Mouse (Mus musculus): ENCODE measurements around the gene Ift88.
"Not testable (repeated sequence)": the region's sequence is repeated elsewhere in the genome, so short reads cannot be mapped to it uniquely, and the experiment has no call there.

Ift88 gene

GRCm38 (mm10) chr14:57459883-57460282 lies 36.0 kb downstream of the Ift88 start:
- no peak for DNase-seq

GRCm38 (mm10) chr14:57460326-57460725 lies 36.5 kb downstream of the Ift88 start:
- DNase-seq, result not testable (repeated sequence)

- DNase-seq, result peak in 1 of 2 experiments; percentile 10
These were observed 39.0 kb downstream of the Ift88 start for GRCm38 (mm10) chr14:57462871-57463270.

DNA sequence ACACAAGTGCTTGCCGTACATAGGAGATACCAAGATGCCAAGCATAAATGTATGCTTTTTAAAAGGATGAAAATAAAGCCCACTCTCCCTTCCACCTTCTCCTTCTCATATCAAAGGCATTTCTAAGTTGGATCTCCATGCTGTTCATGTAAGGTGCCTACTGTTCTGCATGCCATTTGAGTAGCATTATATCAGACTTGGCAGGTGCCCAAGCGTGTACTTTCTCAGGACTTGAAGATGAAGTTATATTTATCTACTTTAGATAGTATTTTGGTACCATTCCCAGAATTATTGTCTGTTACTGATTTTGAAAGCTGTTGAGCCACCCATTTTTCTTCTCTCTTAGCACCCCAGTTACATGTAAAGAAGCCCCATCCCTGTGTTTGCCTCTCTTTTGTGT lies 51.2 kb downstream of the Ift88 start:
- peak in 1 of 2 experiments; percentile 8 for DNase-seq

- no peak for DNase-seq
These were observed 58.4 kb downstream of the Ift88 start for GRCm38 (mm10) chr14:57482262-57482661.

DNA sequence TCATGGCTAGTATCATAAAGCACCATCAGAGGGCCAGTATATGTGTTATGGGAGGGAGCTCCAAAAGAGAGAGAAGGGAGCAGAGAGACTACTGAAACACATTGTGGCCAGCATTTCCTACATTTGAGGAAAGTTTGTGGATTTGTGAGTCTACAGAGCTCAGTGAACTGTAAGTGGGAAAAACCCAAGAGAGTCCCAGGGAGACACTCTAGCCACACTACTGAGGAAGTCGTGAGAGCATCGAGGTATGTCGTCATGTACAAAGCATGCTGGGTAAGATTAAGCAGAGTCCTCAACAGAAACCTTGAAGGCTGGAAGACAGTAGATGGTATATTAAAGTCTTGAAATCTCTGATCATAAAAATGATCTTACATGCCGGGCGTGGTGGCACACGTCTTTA lies 60.3 kb downstream of the Ift88 start:
- no peak for DNase-seq

GRCm38 (mm10) chr14:57489696-57490095 lies 65.8 kb downstream of the Ift88 start:
- no peak for DNase-seq

- DNase-seq, result no peak
These were observed 70.0 kb downstream of the Ift88 start for GRCm38 (mm10) chr14:57493840-57494239.

DNA sequence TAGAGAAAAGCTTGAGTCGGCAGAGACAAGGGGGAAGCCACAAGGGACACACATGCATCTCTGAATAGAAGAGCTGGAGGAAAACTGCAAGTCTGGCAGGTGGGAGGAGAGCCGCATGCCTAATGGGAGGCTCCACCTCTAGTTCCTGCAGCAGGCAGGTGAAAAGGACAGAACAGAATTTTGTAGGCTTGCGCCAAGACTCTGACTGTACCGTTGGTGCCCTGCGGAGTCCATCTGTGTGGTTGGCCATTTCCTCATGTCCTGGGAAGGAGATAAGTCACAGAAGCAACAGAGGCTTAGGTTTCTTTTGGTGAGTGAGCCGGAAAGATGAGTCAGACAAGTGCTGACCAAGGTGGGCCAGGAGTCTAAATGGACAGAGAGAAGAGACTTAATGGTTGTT lies 79.9 kb downstream of the Ift88 start:
- DNase-seq, result peak; percentile 85 to 88

DNA sequence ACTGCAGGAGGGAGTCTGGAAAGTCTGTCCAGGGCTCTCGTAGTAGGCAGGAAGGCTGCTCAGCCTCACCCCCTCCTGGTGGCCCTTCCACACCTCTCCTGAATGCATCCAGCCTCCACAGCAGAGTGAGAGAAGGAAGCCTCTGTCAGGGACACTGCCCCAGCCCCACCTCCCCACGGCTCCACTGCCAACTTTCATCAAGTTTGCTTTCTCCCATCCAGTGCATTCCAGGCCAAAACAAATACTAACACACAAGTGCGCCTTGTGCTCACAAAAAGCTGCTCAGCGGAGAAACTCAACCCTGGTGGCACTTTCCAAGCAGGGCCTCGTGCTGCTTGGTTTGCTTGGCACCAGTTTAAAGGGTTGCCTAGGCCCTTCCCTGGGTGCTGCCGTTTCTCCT lies 85.7 kb downstream of the Ift88 start:
- DNase-seq, result peak in 1 of 2 experiments; percentile 50

DNA sequence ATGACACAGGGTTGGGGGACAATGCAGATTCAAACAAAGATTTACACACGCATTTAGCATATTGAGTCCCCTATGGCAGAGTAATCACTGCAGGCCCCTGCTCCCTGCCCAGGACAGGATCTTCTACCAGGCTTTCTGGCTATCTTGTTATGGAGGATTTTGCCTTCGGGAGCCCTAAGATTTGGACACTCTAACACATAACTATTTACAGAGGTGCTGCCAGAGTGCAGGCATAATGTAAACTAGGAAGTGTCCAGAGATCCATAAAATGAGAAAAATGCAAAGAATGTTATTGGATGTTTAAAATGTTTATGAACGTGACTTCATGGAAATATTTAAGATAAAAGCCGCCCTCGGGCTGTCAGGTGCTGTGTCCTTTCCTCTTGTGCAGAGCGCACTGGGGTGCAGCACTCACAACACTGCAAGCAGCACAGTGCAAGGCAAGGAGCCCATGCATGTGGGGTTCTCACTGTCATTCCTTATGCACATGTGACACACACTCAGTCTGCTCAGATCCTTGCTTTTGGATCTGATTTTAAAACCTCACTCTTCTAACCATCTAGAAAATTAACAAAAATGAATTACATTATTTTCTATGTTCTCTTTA lies 91.4 kb downstream of the Ift88 start:
- no peak for DNase-seq

DNA sequence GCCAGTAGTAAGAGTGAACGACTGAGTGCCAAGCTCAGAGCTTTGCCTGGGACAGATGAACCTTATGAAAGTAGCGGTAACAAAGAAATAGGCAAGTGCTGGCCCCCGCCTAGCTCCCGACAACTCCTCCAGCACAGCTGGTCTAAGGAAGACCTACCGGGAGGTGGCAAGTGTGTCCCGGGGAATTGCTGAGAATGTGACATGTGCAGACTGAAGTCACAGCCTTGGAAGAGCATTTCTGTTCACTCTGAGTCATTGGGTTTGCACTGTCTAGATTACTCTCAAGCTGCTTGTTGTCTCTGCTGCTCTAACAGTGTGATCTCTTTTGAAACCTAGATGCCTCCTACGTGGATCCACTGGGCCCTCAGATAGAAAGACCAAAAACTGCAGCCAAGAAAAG lies 93.1 kb downstream of the Ift88 start:
- DNase-seq, result no peak

- DNase-seq, result no peak
These were observed 99.9 kb downstream of the Ift88 start for GRCm38 (mm10) chr14:57523762-57524161.

GRCm38 (mm10) chr14:57524671-57525387 lies 101.0 kb downstream of the Ift88 start, which contains the start of gene Il17d:
Gene Il17d (plus strand): TSS chr14:57524777.
- DNase-seq, result peak; percentile 64 to 65

DNA sequence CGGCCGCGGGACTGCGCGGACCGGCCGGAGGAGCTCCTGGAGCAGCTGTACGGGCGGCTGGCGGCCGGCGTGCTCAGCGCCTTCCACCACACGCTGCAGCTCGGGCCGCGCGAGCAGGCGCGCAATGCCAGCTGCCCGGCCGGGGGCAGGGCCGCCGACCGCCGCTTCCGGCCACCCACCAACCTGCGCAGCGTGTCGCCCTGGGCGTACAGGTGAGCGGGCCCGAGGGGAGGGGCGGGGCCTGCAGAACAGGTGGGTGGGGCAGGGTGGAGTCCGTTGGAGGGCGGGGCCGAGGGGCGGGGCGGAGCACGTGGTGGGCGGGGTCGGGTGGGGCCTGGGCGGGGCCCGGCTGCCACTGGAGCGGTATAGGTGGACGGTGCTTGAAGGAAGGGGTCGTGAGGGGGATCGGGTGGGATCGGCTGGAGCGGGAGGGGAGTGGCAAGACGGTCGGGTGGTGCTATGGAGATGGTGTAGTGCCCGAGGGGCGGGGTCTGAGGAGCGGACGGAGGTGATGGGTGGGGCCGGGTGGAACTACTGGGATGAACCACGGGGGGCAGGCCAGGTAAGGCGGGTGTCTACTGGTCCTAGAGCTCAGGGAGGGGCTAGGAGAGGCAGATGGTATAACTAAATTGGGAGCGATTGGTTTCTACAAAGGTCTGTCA lies 101.7 kb downstream of the Ift88 start:
- peak; percentile 85 to 86 for DNase-seq

DNA sequence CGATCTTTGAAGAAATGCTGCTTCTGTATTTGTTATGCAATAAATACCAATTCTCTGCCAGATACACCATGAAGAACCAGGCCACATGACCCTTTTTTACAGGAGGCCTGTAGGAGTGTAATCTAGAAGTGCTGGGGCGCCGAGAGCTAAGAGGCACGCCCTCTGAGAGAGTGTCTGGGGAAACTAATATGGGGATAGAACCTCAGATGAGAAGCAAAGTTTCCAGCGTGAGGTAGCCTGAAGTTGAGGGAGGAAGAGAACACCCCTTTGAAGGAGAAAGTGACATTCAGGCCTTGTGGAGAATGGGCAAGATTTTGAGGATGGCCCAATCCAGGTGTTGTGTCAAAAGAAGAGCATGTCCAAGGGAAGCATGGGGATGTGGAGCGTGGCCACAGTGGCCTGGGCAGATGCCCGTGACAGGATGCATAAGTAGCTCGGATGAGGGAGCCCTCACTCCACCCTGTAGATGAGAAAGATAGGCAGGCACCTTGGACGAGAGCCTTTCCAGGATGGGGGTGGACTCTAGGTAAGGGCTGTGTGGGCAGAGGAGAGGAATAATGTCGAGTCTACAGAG lies 102.3 kb downstream of the Ift88 start:
- no peak for DNase-seq

- DNase-seq, result no peak
These were observed 103.3 kb downstream of the Ift88 start for GRCm38 (mm10) chr14:57527122-57527521.

DNA sequence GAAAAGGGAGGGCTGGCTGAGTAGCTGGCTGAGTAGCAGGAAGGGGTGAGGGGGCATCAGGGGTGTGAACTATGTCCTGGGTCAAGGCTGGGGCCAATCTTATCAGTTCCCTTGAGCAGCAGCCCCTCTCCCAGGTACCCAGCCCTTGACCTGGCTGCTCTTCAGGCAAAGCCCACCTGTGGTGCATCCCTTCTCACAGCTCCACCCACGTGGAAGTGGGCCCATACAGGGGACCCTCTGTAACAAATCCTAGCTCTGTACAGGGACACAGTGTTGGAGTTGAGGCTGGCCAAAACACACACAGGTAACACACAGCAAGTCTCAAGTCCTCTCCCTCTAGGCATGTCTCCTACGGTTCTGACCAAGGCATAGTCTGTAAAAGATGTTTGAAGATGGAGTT lies 103.7 kb downstream of the Ift88 start:
- DNase-seq, result no peak

DNA sequence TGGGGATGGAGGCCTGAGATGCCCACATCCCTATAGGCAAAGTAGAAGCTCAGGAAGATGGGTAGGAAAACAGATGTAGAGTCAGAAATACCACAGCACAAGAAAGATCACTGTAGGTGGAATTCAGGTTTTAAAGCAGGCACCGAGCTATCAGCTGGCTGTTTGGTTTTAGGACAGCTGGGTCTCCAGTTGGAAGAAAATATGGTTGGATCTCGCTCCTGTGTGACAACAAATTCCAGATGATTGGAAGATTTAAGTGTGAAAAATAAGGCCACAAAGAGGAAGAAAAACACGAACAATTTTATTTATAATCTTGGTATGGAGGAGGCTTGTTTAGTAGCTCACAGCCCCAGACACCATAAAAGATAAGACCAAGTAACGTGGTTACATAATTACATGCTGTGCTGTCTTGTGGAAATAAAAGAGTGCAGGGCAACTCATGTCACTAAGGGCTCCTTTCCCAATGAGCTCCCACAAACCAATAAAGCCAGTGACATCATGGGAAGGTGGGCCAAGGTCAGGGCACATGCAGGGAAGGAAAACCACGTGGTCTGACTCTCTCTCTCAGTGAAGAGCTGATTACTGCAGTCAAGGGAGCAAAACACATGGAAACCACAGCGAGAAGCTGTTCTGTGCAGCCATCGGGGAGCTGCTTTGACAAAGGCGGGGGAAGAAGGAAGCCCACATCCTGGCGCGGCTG lies 105.4 kb downstream of the Ift88 start:
- peak in 1 of 2 experiments; percentile 24 for DNase-seq

DNA sequence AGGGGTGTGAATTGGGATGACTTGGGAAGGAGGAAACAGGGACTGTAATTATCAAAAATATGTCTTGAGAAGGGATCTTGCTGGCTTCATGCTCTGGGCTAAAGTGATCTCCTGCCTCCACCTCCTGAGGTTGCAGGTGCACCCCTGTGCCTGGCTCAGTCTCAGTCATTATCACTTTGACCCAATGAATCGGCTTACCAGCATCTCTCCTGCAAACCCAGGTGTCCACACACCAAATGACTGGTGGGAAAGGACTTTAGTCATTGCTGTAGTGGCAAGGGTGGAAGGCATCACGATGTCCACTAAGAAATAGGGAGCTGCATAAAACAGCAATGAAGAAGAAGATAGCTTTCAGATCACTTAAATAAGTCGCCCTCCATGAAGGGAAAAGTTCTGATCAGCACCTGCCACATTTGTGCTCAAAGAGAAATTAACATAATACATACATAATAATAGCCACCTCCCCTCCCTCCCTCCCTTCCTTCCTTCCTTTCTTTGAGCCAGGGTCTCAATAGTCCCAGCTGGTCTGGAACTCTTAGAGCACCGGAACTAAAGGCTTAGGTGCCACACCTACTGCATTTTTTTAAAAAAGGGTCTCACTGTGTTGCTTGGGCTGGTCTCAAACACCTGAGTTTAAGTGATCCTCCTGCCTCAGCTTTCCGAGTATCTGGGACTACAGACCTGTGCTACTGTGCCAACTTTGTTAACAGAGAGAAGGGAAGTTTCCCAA lies 106.1 kb downstream of the Ift88 start:
- no peak for DNase-seq

- no peak for DNase-seq
These were observed 108.7 kb downstream of the Ift88 start for GRCm38 (mm10) chr14:57532577-57532976.

- peak; percentile 78 to 84 for DNase-seq
These were observed 109.4 kb downstream of the Ift88 start for GRCm38 (mm10) chr14:57533214-57533613.

Measured in cerebellum, postnatal 10 days (tissue).